Mouse (Mus musculus) G1E (cell line): ENCODE results near the gene Prnd.

Experiments
- CTCF ChIP-seq: IDR thresholded peaks from 2 replicates; pipeline ENCODE4 v1.5.1; 2012; ENCODE audit warnings: low read depth, low read length, inconsistent platforms, mixed read lengths
- GATA1 ChIP-seq: IDR thresholded peaks from 2 replicates; pipeline ENCODE4 v1.6.1; 2012; ENCODE audit warnings: borderline replicate concordance, low read length, inconsistent platforms, mixed read lengths
- TAL1 ChIP-seq: conservative IDR thresholded peaks from 2 replicates; pipeline ENCODE4 v1.6.1; 2012; ENCODE audit warnings: low read depth, low read length, inconsistent platforms, mixed read lengths

GRCm38 (mm10) chr2:131952456-131952855 is 1.8 kb downstream of the Prnd start:
- TF ChIP-seq CTCF (no peak), TAL1 (no peak), GATA1 (no peak)
